Mouse (Mus musculus) limb, embryonic 14.5 days (tissue): ENCODE results near the gene Zfp423. TPM values are rescaled to one million over a fixed set of nuclear protein-coding genes. Genes with fewer than 3 reads are reported as not detected.

Source experiments
- ATAC-seq: fragments of 200-750 bp; cut with Nextera tagmentation; 2 replicates; pipeline ENCODE4 v1.8.0; 2017; ENCODE audit warnings: low read depth, moderate number of reproducible peaks, moderate TSS enrichment; ENCODE audit not compliant: low FRiP score
- DNase-seq: peaks from one replicate; pipeline ENCODE4 v3.0.0-alpha.2; 2015; ENCODE audit warnings: low spot score
- H3K27ac ChIP-seq: fragments of 300-500 bp; sonication (generic); replicated peaks from 2 replicates; pipeline ENCODE4 v1.5.1; 2014; ENCODE audit warnings: low read depth, mild to moderate bottlenecking, low read length, moderate library complexity, mixed read lengths
- H3K27me3 ChIP-seq: fragments of 300-500 bp; sonication (generic); 2 replicates; pipeline ENCODE4 v1.6.1; 2014; ENCODE audit warnings: low read length, mixed read lengths; ENCODE audit not compliant: control insufficient read depth, insufficient read depth
- H3K36me3 ChIP-seq: fragments of 300-500 bp; sonication (generic); 2 replicates; pipeline ENCODE4 v1.6.1; 2014; ENCODE audit warnings: mild to moderate bottlenecking, low read length, moderate library complexity, mixed read lengths; ENCODE audit not compliant: control insufficient read depth, insufficient read depth
- H3K4me1 ChIP-seq: fragments of 300-500 bp; sonication (generic); 2 replicates; pipeline ENCODE4 v1.6.1; 2014; ENCODE audit warnings: antibody characterized with exemption, low read length, mixed read lengths; ENCODE audit not compliant: control insufficient read depth, insufficient read depth
- H3K4me2 ChIP-seq: fragments of 300-500 bp; sonication (generic); replicated peaks from 2 replicates; pipeline ENCODE4 v1.6.1; 2014; ENCODE audit warnings: low read depth, mild to moderate bottlenecking, low read length, moderate library complexity; ENCODE audit not compliant: severe bottlenecking
- H3K4me3 ChIP-seq: fragments of 300-500 bp; sonication (generic); replicated peaks from 2 replicates; pipeline ENCODE4 v1.5.1; 2014; ENCODE audit warnings: low read length
- H3K9ac ChIP-seq: fragments of 300-500 bp; sonication (generic); 2 replicates; pipeline ENCODE4 v1.6.1; 2014; ENCODE audit warnings: mild to moderate bottlenecking, low read depth, low read length, moderate library complexity; ENCODE audit not compliant: severe bottlenecking
- H3K9me3 ChIP-seq: fragments of 300-500 bp; sonication (generic); 2 replicates; pipeline ENCODE4 v1.6.1; 2016; ENCODE audit warnings: low read length; ENCODE audit not compliant: control insufficient read depth
- POLR2A ChIP-seq: fragments of 200-500 bp; IDR thresholded peaks from 2 replicates; pipeline ENCODE4 v1.8.0; 2012; ENCODE audit warnings: inconsistent platforms, mild to moderate bottlenecking, moderate library complexity, borderline replicate concordance; ENCODE audit not compliant: insufficient read depth, insufficient read length; ENCODE audit errors: extremely low read depth
- WGBS: fragments of 180-500 bp; shearing (Covaris S2); extraction: QIAGEN DNeasy Blood & Tissue Kit; methylation state at CpG from one replicate; pipeline ENCODE4 v1.1.7; 2014; 5-methylcytosine and 5-hydroxymethylcytosine counted together
- polyA plus RNA-seq, 2 experiments: library from polyadenylated mRNA; depleted of rRNA in 1 of 2; stranded (reverse) in 1 of 2; unstranded in 1 of 2; fragments of >200 nt; fragmentation: Nextera tagmentation in 1 of 2; extraction: Ambion mirVana in 1 of 2; gene quantifications; 2 replicates each; pipeline versions ENCODE4 v1.2.1 to v1.2.3; 2012 to 2014

The Zfp423 gene
- polyA plus RNA-seq, 2 experiments = 24.4 to 46.4 TPM

GRCm38 (mm10) chr8:87834656-87835055 lies 124.7 kb downstream of the Zfp423 start:
- H3K27me3 ChIP-seq = no peaks in the 10 kb centered on the region
- no peak for DNase-seq
- H3K4me2 ChIP-seq = no peak overlapping the region

GRCm38 (mm10) chr8:87833841-87834620 lies 125.4 kb downstream of the Zfp423 start:
- TF ChIP-seq POLR2A = no peak
- Histone ChIP-seq H3K27ac (peak overlapping the region; percentile 73), H3K9ac (no peak overlapping the region), H3K4me2 (peak overlapping the region; percentile 20; the same call in 1 of the 2 replicates), H3K27me3 (no peaks in the 10 kb centered on the region), H3K9me3 (no peaks in the 10 kb centered on the region), H3K36me3 (no peaks in the 10 kb centered on the region), H3K4me3 (no peak overlapping the region), H3K4me1 (peaks cover 84% of the 10 kb centered on the region)
- 17% methylated on average over 12 of the region's 12 CpGs for WGBS
- ATAC-seq = peak; percentile 24; the same call in 1 of the 2 replicates
- peak; percentile 44 for DNase-seq

More at GRCm38 (mm10) chr8:87834656-87835055, 124.7 kb downstream of the Zfp423 start:
- no peak for TF ChIP-seq POLR2A
- 17% methylated on average over 5 of the region's 5 CpGs for WGBS
- no peak overlapping the region for H3K4me3 ChIP-seq
- no peak for ATAC-seq
- H3K9ac ChIP-seq = no peak overlapping the region
- peaks cover 84% of the 10 kb centered on the region for H3K4me1 ChIP-seq
- no peaks in the 10 kb centered on the region for H3K9me3 ChIP-seq
- H3K36me3 ChIP-seq = no peaks in the 10 kb centered on the region
- H3K27ac ChIP-seq = peak overlapping the region; percentile 63; the same call in 1 of the 2 replicates

- Histone ChIP-seq H3K36me3 (no peaks in the 10 kb centered on the region), H3K9me3 (no peaks in the 10 kb centered on the region), H3K4me3 (no peak overlapping the region), H3K4me2 (0 out of 2 replicates have a peak overlapping the region, but pooled peaks have one; percentile 20), H3K27ac (peak overlapping the region; percentile 73), H3K9ac (peak overlapping the region; percentile 34; the same call in 1 of the 2 replicates), H3K4me1 (peaks cover 82% of the 10 kb centered on the region), H3K27me3 (no peaks in the 10 kb centered on the region)
- WGBS = 27% methylated on average over 13 of the region's 13 CpGs
- no peak for ATAC-seq
- TF ChIP-seq POLR2A = no peak
- no peak for DNase-seq
These were observed 126.1 kb downstream of the Zfp423 start for GRCm38 (mm10) chr8:87833339-87833738.

- no peak for ATAC-seq
- DNase-seq = no peak
- Histone ChIP-seq H3K27me3 (no peaks in the 10 kb centered on the region), H3K4me2 (0 out of 2 replicates have a peak overlapping the region, but pooled peaks have one; percentile 20), H3K4me3 (no peak overlapping the region), H3K27ac (peak overlapping the region; percentile 73), H3K9ac (0 out of 2 replicates have a peak overlapping the region, but pooled peaks have one; percentile 34), H3K4me1 (peaks cover 75% of the 10 kb centered on the region), H3K36me3 (no peaks in the 10 kb centered on the region), H3K9me3 (no peaks in the 10 kb centered on the region)
- WGBS = 35% methylated on average over 23 of the region's 23 CpGs
- TF ChIP-seq POLR2A = no peak
These were observed 126.7 kb downstream of the Zfp423 start for GRCm38 (mm10) chr8:87832381-87833325.

GRCm38 (mm10) chr8:87831567-87831966 lies 127.8 kb downstream of the Zfp423 start:
- Histone ChIP-seq H3K4me3 (no peak overlapping the region), H3K4me2 (no peak overlapping the region; the same call in 1 of the 2 replicates), H3K27ac (peak overlapping the region; percentile 71), H3K27me3 (no peaks in the 10 kb centered on the region), H3K4me1 (peaks cover 64% of the 10 kb centered on the region), H3K9me3 (no peaks in the 10 kb centered on the region), H3K36me3 (no peaks in the 10 kb centered on the region), H3K9ac (no peak overlapping the region)
- WGBS = 4% methylated on average over 3 of the region's 5 CpGs
- no peak for TF ChIP-seq POLR2A
- no peak for DNase-seq
- peak; percentile 16; the same call in 1 of the 2 replicates for ATAC-seq
